Mouse (Mus musculus) kidney, postnatal 0 days (tissue): ENCODE data around the gene Ipo5. TPM values are rescaled to one million over a fixed set of nuclear protein-coding genes. Genes with fewer than 3 reads are reported as not detected.

Experiments
- ATAC-seq: fragments of 200-750 bp; cut with Nextera tagmentation; replicated peaks from 2 replicates; pipeline ENCODE4 v1.8.0; 2017; ENCODE audit warnings: low read depth, moderate number of reproducible peaks, moderate TSS enrichment, moderate library complexity; ENCODE audit not compliant: low FRiP score
- DNase-seq: peaks from one replicate; pipeline ENCODE4 v3.0.0-alpha.2; 2016; ENCODE audit warnings: low spot score
- H3K27ac ChIP-seq: fragments of 300-500 bp; sonication (generic); 2 replicates; pipeline ENCODE4 v1.5.1; 2014; ENCODE audit warnings: mild to moderate bottlenecking
- H3K27me3 ChIP-seq: fragments of 300-500 bp; sonication (generic); 2 replicates; pipeline ENCODE4 v1.6.1; 2014; ENCODE audit warnings: low read length, mixed read lengths; ENCODE audit not compliant: insufficient read depth
- H3K36me3 ChIP-seq: fragments of 300-500 bp; sonication (generic); 2 replicates; pipeline ENCODE4 v1.6.1; 2014; ENCODE audit warnings: low read length, mixed read lengths; ENCODE audit not compliant: insufficient read depth
- H3K4me1 ChIP-seq: fragments of 300-500 bp; sonication (generic); replicated peaks from 2 replicates; pipeline ENCODE4 v1.6.1; 2014; ENCODE audit warnings: antibody characterized with exemption, low read length, mixed read lengths; ENCODE audit not compliant: insufficient read depth
- H3K4me2 ChIP-seq: fragments of 300-500 bp; sonication (generic); 2 replicates; pipeline ENCODE4 v1.6.1; 2014; ENCODE audit warnings: mild to moderate bottlenecking, low read length, moderate library complexity, mixed read lengths
- H3K4me3 ChIP-seq: fragments of 300-500 bp; sonication (generic); replicated peaks from 2 replicates; pipeline ENCODE4 v1.5.1; 2014; ENCODE audit warnings: low read depth, low read length
- H3K9ac ChIP-seq: fragments of 300-500 bp; sonication (generic); 2 replicates; pipeline ENCODE4 v1.6.1; 2014; ENCODE audit warnings: low read depth, low read length
- H3K9me3 ChIP-seq: fragments of 300-500 bp; sonication (generic); replicated peaks from 2 replicates; pipeline ENCODE4 v1.6.1; 2016; ENCODE audit warnings: low read length, inconsistent platforms, mixed read lengths
- CTCF ChIP-seq: IDR thresholded peaks from 2 replicates; pipeline ENCODE4 v1.5.1; 2016; ENCODE audit warnings: antibody characterized with exemption, low read depth, mild to moderate bottlenecking, moderate library complexity
- WGBS: fragments of 180-500 bp; shearing (Covaris S2); extraction: QIAGEN DNeasy Blood & Tissue Kit; methylation state at CpG from one replicate; pipeline ENCODE4 v1.1.7; 2014; 5-methylcytosine and 5-hydroxymethylcytosine counted together
- polyA plus RNA-seq: library from polyadenylated mRNA; unstranded; fragments of >200 nt; fragmentation: Nextera tagmentation; extraction: Ambion mirVana; gene quantifications from 2 replicates; pipeline ENCODE4 v1.2.1, GENCODE M21; 2015

The Ipo5 gene
- polyA plus RNA-seq, 1 experiment from 2014 or later: 49.8 TPM

DNA sequence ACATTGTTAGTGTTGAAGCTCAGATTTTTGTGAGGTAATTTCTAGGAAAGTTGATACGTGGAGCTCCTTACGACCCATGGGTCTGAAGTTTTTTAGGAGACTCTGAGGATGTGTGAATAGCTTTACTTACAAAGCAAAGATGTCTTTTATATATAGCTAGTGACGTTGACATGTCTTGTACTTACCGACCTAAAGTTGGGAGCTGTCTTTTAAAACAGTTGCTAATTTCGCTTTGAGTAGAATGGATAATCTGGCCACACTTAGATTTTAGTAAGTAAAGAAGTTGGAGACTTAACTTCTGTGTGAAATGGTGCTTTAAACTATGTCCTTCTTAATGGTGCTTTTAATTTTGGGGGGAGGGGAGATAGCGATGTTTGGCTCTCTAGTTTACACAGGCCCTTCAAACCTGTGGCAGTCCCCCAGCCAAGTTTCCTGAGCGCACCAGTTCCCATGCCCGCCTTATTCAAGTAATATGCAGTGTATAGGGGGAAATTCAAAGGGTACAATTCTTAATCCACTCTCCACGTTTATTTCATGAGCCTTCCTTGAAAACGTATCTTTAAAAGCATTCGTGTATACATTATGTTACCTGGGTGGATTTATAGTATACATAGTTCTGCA lies 1.2 kb downstream of the Ipo5 start:
- H3K27ac ChIP-seq: no peak overlapping the region
- no peaks in the 10 kb centered on the region for H3K27me3 ChIP-seq
- peak overlapping the region; percentile 88 for H3K9ac ChIP-seq
- H3K9me3 ChIP-seq: no peaks in the 10 kb centered on the region
- ATAC-seq (no peak), DNase-seq (peak; percentile 21)
- H3K4me3 ChIP-seq: peak overlapping the region; percentile 85
- H3K36me3 ChIP-seq: no peaks in the 10 kb centered on the region
- WGBS: 10% methylated on average over 11 of the region's 11 CpGs
- peak overlapping the region; percentile 86 for H3K4me2 ChIP-seq
- peaks cover 7% of the 10 kb centered on the region; the same call in 1 of the 2 replicates for H3K4me1 ChIP-seq
- no peak for TF ChIP-seq CTCF

GRCm38 (mm10) chr14:120912916-120913315 lies 1.9 kb downstream of the Ipo5 start:
- ATAC-seq: no peak
- 19% methylated on average over 7 of the region's 7 CpGs for WGBS
- Histone ChIP-seq H3K27ac (no peak overlapping the region), H3K27me3 (no peaks in the 10 kb centered on the region), H3K9me3 (no peaks in the 10 kb centered on the region), H3K4me1 (peaks cover 7% of the 10 kb centered on the region; the same call in 1 of the 2 replicates), H3K9ac (no peak overlapping the region), H3K4me3 (0 out of 2 replicates have a peak overlapping the region, but pooled peaks have one; percentile 85), H3K36me3 (no peaks in the 10 kb centered on the region), H3K4me2 (peak overlapping the region; percentile 86)
- 0 out of 2 replicates have a peak, but pooled peaks have one; percentile 9 for TF ChIP-seq CTCF
- peak; percentile 56 for DNase-seq

DNA sequence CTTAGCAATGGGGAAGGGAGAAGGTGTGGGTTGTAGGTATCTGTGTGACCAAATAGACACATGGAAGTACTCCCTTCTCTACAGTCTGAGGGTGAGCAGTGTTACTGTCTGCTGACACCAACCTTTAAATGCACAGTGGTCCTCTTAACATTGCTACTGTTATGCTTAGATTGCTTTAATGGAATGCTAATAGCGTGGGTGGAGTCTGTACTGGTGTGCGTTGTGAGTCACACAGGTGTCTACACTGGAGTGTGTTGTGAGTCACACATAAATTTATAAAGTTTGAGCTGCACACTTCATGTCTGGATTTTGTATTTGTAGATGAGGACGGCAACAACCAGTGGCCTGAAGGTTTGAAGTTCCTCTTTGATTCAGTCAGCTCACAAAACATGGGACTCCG lies 10.8 kb downstream of the Ipo5 start:
- Histone ChIP-seq H3K27ac (no peak overlapping the region), H3K9me3 (no peaks in the 10 kb centered on the region), H3K9ac (no peak overlapping the region), H3K4me2 (no peak overlapping the region), H3K27me3 (no peaks in the 10 kb centered on the region), H3K36me3 (peaks cover 61% of the 10 kb centered on the region), H3K4me1 (no peaks in the 10 kb centered on the region), H3K4me3 (no peak overlapping the region)
- ATAC-seq: no peak
- no peak for DNase-seq
- 88% methylated on average over 4 of the region's 4 CpGs for WGBS
- TF ChIP-seq CTCF: no peak

DNA sequence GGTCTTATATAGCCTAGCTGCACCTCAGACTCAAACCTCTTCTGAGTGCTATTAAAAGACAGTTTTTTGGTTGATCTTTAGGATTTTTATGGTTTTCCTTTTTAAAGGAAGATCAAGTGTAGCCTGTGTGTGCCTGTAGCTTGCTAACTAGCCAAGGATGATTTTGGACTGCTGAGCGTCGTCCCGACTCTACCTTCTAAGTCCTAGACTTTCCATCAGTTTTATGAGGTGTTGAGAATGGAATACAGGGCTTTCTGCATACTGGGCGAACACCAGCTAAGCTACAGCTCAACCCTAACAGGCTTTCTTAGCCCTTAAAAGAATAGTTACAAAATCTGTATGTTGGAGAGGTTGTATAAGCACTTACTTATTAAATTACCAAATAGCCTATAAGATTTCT lies 13.0 kb downstream of the Ipo5 start:
- TF ChIP-seq CTCF: no peak
- H3K27ac ChIP-seq: no peak overlapping the region
- whole genome bisulfite sequencing: 94% methylated on average over 4 of the region's 4 CpGs
- ATAC-seq (no peak), DNase-seq (no peak)
- no peaks in the 10 kb centered on the region for H3K27me3 ChIP-seq
- H3K4me1 ChIP-seq: no peaks in the 10 kb centered on the region
- no peak overlapping the region for H3K4me3 ChIP-seq
- no peaks in the 10 kb centered on the region for H3K9me3 ChIP-seq
- no peak overlapping the region for H3K9ac ChIP-seq
- peaks cover 69% of the 10 kb centered on the region for H3K36me3 ChIP-seq
- H3K4me2 ChIP-seq: no peak overlapping the region

DNA sequence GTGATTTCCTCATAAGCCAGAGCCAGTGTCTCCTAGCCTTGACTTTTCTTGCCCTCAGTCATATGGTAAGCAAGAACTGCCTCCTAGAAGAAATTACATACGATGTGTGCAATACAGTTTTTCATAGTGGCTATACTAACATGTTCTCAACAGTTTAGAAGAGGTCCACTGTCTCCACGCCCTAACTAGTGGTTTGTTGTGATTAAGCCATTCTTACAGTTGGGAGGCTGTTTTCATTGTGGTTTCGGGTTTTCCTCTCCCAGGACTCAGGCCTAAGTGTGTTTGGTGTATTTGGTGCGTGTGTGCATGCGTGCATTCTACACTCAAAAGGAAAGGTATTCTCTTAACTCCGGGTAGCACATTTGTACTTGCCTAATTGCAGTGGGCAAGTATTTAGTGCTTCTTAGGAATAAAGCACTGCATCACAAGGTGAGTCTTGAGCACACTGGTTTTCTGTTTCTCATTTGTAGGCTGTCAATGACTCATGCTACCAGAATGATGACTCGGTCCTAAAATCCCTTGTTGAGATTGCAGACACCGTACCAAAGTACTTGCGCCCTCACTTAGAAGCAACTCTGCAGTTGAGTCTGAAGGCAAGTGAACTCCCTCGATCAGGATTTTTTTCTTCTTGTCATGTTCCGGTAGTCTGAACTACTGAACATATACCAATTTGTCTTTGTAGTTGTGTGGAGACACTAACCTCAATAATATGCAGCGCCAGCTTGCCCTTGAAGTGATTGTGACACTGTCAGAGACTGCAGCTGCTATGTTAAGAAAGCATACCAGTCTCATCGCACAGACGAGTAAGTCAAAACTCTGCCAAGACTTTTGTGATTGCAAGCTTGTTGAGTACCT lies 14.9 kb downstream of the Ipo5 start:
- Histone ChIP-seq H3K36me3 (peaks cover 69% of the 10 kb centered on the region), H3K27me3 (no peaks in the 10 kb centered on the region), H3K9me3 (no peaks in the 10 kb centered on the region), H3K4me3 (no peak overlapping the region), H3K27ac (no peak overlapping the region), H3K9ac (no peak overlapping the region), H3K4me2 (no peak overlapping the region), H3K4me1 (no peaks in the 10 kb centered on the region)
- DNase-seq (no peak), ATAC-seq (no peak)
- no peak for TF ChIP-seq CTCF
- WGBS: 93% methylated on average over 14 of the region's 14 CpGs

- Histone ChIP-seq H3K9me3 (no peaks in the 10 kb centered on the region), H3K36me3 (peaks cover 51% of the 10 kb centered on the region), H3K4me3 (no peak overlapping the region), H3K4me1 (no peaks in the 10 kb centered on the region), H3K4me2 (no peak overlapping the region), H3K27ac (no peak overlapping the region), H3K27me3 (no peaks in the 10 kb centered on the region), H3K9ac (no peak overlapping the region)
- ATAC-seq (no peak), DNase-seq (no peak)
- no peak for TF ChIP-seq CTCF
- WGBS: 82% methylated on average over 4 of the region's 4 CpGs
These were observed 20.2 kb downstream of the Ipo5 start for GRCm38 (mm10) chr14:120931236-120931635.
